Mouse (Mus musculus) lung, postnatal 10 days (tissue): ENCODE data around the gene Olfr1215.
"Not testable (repeated sequence)": the region's sequence is repeated elsewhere in the genome, so short reads cannot be mapped to it uniquely, and the experiment has no call there.

Source experiments
- DNase-seq: peaks from one replicate; pipeline ENCODE4 v3.0.0; 2021

The Olfr1215 gene

DNA sequence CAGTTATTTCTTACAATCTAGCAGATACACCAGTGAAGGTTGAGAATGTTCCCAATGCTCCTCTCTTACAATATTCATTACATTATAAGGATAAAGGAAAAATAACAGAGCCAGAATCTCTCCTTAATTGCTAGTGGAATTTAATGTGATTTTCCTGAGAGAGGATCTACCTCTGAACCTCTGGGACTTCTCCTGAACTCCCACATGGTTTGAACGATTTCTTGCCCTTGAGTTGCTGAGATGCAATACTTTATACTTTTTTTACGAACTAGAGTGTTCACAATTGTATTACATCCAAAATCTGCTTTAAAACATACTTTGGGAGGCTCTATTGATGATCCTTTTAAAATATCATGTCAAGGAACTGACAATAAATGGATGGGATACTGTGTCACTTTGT lies at the start of gene Olfr1215:
Gene Olfr1215, minus strand, starts transcription at position 101 of the 400 bp plus-strand sequence.
- DNase-seq, result no peak

DNA sequence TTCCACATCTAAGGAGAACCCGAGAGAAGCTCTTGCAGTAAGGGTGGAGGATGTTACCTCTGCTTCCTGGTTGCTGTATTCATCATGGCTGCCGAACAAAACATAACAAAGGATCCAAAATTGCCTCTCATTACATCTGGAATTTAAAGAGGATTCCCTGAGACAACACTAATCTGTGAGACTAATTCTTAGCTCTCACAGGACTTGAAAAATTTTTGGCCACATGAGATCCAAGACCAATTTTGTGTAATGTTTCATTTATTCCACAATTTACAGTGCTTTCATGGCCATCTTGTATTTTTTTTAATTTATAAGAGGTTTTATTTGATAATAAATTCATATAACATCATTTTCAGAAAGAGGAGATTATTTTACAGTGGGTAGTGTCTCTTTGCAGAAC lies 25.2 kb upstream of the Olfr1215 start, which contains the start of gene Olfr1217:
Gene Olfr1217, minus strand, starts transcription at position 101 of the 400 bp plus-strand sequence.
- no peak for DNase-seq

DNA sequence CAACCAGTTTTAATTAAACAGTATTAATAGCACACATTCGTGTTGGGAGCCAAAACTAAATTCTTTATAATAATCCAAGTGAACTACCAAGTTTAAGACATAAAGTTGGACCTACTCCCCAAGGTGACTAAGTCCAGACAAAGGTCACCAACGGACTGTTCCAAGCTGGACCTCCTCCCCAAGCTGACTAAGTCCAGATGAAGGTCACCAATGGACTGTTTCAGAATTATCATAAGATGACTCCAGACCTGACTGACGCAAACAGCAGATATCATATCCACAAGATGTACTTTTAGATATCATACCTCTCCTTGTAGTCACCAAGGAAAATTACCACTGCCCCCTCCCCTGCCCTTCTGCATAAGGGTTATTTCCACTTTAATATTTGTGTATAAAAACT lies 14.7 kb upstream of the Olfr1215 start:
- DNase-seq, result not testable (repeated sequence)

DNA sequence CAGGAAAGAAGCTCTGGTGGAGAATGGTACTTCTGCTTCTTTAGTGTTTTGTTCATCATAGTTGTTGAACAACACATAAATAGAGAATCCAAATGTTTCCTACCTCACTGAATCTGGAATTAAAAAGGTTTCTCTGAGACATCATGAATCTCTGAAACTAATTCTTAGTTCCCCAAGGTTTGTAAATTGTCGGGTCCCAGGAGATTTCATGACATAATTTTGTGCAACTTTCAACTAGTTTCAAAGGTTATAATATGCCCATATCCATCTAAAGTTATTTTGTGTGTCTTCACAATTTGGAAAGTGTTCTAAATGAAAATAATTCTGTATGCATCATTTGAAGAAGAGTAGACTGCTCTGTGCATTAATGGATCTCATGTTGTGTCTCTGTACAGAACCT lies 11.5 kb upstream of the Olfr1215 start, which contains the start of gene Olfr1216:
Gene Olfr1216, minus strand, starts transcription at position 101 of the 400 bp plus-strand sequence.
- DNase-seq, result no peak

DNA sequence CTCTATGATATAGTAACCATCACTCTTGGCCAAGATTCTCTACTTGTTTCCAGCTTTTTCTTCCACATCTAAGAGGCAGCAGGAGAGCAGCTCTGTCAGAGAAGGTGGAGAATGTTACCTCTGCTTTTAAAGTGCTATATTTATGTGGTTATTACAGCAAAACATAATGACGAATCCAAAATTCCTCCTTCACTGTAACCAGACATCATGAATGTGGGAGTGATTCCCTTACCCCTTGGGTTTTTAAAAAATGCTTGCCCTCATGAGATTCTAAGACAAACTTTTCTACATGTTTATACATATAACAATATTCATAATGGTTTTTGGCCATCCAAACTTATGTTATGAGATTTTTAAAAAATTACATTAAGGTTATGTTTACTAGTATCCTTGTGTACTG lies 14.2 kb downstream of the Olfr1215 start, which contains the start of gene Olfr1214:
Gene Olfr1214, minus strand, starts transcription at position 101 of the 400 bp plus-strand sequence.
- no peak for DNase-seq

DNA sequence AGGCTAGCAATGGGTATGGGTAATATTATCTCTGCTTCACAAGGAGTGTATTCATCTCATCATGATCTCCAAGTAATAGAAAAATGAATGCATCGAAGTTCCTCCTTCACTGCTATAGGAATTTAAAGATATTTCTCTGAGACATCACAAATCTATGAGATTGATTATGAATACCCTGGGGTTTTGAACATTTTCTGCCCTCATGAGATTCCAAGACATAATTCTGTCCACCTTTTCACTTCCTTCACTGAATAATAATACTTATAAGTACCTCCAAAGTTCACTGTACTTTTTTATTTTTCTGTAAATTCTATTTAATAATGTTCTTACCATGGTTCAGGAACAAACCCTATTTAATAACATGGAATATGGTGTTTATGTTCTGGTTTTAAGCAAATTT lies 26.6 kb downstream of the Olfr1215 start, which contains the start of gene Gm13762:
Gene Gm13762, minus strand, starts transcription at position 101 of the 400 bp plus-strand sequence.
- DNase-seq, result no peak

DNA sequence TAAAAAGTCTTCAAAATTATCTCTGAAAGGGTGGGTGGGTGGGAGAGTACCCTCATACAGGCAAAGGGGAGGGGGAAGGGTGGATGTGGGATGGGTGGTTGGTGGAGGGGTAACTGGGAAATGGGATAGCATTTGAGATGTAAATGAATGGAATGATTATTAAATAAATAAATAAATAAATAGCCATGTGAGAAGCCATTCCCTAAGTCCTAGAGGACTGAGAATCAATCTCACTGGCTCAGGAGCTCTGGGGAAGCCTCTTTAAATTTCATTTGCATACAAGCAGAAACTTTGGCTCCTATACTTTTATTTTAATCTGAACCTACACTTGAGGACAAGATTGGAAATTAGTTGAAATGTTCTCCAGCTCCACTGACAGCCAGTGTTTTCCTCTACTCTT lies 53.1 kb downstream of the Olfr1215 start, which contains the start of gene Olfr1212:
Gene Olfr1212, plus strand, starts transcription at position 301 of the 400 bp plus-strand sequence.
- no peak for DNase-seq
